Mouse (Mus musculus): Measurements from ENCODE around the gene Snrnp70.

DNA sequence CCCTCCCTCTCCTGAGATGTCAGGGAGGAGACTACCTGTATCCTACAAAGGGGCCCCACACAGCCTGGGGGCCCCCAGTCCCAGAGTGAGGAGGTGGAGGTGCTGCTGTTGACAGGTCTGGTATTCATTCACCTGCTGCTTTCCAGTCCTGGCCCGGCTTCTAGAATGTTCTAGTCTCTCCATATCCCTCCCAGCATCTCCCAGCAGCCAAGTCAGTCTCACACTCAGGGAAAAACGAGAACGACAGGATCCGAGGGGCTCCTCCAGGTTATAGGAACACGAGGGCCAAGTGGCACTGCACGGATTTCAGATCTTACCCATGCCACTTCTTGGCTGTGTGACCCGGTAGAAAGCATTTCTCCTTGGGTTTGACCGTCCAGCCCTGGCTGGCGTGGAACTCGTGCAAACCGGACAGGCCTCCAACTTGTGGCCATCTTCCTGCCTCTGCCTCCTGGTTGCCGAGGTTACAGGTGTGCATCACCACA, 19.2 kb upstream of the Snrnp70 start:
- TF ChIP-seq TAL1 (IDR thresholded peaks at IDR 0.05; ENCODE audit: low read length) (no peak), GATA1 (IDR thresholded peaks at IDR 0.05; ENCODE audit: low read length) (no peak)

All from erythroblast, embryonic 14.5 days (primary cell).